Mouse (Mus musculus): ENCODE data around the gene Psmb2.

- TF ChIP-seq POLR2A (IDR thresholded peaks at IDR 0.05; ENCODE audit: borderline replicate concordance, insufficient read depth, low read length) (no peak), CTCF (IDR thresholded peaks at IDR 0.05; ENCODE audit: borderline replicate concordance, insufficient read depth, low read depth, low read length) (no peak)
These were observed 75.2 kb downstream of the Psmb2 start for GRCm38 (mm10) chr4:126752608-126753141.

Data from cerebellum, adult 2 months (tissue).